Mouse (Mus musculus): ENCODE measurements around the gene Mob1a.
"Not testable (repeated sequence)": the region's sequence is repeated elsewhere in the genome, so short reads cannot be mapped to it uniquely, and the experiment has no call there.

Gene Mob1a

GRCm38 (mm10) chr6:83342957-83343356 is 17.1 kb downstream of the Mob1a start:
- no peak for DNase-seq (ENCODE audit: low read depth, low spot score)

DNA sequence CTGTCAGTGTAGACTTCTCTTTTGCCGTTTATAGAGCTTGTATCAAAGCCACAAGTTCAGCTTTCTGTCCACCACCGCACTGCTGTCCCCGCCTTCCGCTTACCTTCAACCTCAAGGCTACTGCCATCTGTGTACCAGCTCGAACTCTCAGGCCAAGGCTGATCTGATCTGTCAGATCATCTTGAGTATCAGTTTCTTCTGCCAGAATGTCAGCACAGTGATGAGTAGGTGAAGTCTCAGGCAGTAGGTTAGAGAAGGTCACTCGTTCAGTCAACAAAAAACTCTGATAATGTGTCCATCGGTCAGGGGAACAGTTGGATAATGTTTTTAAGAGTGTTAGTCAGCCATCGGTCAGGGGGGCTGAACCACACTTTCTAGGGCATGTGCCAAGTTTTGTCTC is 19.5 kb downstream of the Mob1a start:
- not testable (repeated sequence) for DNase-seq (ENCODE audit: low read depth, low spot score)

- no peak for DNase-seq (ENCODE audit: low read depth, low spot score)
These were observed 22.1 kb downstream of the Mob1a start for GRCm38 (mm10) chr6:83347916-83348315.

GRCm38 (mm10) chr6:83348873-83349272 is 23.1 kb downstream of the Mob1a start, which contains the start of gene Bola3:
Gene Bola3, plus strand, starts transcription at chr6:83349147.
- no peak for DNase-seq (ENCODE audit: low read depth, low spot score)

DNA sequence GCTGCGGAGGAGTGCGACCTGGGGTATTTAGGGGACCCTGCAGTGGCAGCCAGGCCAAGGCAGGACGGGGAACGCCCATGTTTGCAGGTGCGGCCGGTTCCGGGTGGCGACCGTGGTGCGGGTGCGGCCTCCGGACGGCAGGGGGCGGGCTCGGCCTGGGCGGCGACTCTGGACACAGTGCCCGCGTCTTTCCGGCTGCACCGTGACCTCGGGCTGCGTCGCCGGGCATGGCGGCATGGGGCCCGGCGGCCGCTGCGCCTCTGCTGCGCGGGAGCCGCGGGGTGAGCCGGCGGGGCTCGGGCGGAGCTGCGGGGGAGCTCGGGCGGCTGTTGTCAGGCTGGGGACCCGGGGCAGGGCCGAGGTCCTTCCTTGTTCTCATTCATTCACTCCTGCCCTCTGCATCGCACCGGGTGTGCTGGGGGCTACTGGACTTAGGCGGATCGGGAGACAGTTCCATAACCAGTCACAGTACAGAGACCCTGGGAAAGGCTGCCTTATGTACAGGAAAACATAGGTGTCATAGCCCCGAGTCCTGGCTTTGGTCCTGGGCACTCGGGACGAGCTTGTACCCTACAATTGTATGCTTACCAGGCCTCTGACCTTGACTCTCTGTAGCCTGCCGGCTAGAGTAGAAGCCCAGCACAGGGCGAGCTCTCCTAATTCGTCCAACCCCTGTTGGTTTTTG is 23.6 kb downstream of the Mob1a start:
- DNase-seq (ENCODE audit: low read depth, low spot score), result peak; percentile 52

DNA sequence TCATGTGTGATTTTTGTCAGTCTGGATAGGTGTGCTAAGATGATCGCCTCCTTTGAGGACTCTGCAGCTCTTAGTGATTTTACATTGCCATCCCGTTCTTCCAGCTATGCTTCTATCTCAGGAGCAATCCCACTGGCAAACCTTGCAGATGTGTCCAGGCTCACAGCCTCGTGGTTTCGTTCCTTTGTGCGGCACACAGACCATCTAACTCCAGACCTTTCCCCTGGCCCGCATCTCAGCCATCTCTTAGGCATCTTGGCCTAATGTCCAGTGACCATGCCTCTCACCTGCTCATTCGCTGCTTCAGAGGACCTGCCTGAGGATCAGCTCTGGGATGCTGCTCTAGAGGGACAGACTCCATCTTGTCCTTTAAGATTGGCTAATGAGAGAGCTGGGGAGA is 24.4 kb downstream of the Mob1a start:
- no peak for DNase-seq (ENCODE audit: low read depth, low spot score)

DNA sequence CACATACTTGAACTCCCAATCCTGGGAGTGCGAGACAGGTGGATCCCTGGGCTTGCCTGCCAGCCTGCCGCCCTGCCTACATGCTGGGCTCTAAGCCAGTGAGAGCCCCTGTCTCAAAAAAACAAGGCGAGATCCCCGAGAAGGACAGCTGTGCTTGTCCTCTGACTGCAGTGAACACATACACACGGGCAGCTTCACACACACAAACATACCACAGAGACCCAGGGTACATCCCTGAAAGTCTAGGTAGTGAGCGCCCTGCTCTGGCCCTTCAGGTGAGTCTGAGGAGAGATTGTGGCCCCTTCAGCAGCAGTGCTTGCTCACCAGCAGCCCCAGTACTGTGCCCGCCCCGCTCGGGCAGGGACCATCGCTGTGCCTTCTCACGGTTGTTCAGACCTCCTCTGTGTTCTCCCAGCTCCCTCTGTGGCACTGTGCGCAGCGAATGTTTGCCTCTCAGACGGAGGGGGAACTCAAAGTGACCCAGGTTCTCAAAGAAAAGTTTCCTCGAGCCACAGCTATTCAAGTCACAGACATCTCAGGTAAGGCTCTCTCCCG is 25.1 kb downstream of the Mob1a start:
- DNase-seq (ENCODE audit: low read depth, low spot score), result no peak

GRCm38 (mm10) chr6:83351490-83352160 is 25.8 kb downstream of the Mob1a start:
- DNase-seq (ENCODE audit: low read depth, low spot score), result no peak

- no peak for DNase-seq (ENCODE audit: low read depth, low spot score)
These were observed 27.0 kb downstream of the Mob1a start for GRCm38 (mm10) chr6:83352666-83353410.

- no peak for DNase-seq (ENCODE audit: low read depth, low spot score)
These were observed 29.3 kb downstream of the Mob1a start for GRCm38 (mm10) chr6:83354856-83355781.

- peak; percentile 38 for DNase-seq (ENCODE audit: low read depth, low spot score)
These were observed 30.8 kb downstream of the Mob1a start for GRCm38 (mm10) chr6:83356569-83357138.

- DNase-seq (ENCODE audit: low read depth, low spot score), result no peak
These were observed 31.6 kb downstream of the Mob1a start for GRCm38 (mm10) chr6:83357436-83357835.

- no peak for DNase-seq (ENCODE audit: low read depth, low spot score)
These were observed 35.9 kb downstream of the Mob1a start for GRCm38 (mm10) chr6:83361523-83362248.

- no peak for DNase-seq (ENCODE audit: low read depth, low spot score)
These were observed 37.3 kb downstream of the Mob1a start for GRCm38 (mm10) chr6:83363075-83363474.

GRCm38 (mm10) chr6:83370316-83370965 is 44.6 kb downstream of the Mob1a start:
- no peak for DNase-seq (ENCODE audit: low read depth, low spot score)

GRCm38 (mm10) chr6:83371350-83371749 is 45.5 kb downstream of the Mob1a start:
- no peak for DNase-seq (ENCODE audit: low read depth, low spot score)

DNA sequence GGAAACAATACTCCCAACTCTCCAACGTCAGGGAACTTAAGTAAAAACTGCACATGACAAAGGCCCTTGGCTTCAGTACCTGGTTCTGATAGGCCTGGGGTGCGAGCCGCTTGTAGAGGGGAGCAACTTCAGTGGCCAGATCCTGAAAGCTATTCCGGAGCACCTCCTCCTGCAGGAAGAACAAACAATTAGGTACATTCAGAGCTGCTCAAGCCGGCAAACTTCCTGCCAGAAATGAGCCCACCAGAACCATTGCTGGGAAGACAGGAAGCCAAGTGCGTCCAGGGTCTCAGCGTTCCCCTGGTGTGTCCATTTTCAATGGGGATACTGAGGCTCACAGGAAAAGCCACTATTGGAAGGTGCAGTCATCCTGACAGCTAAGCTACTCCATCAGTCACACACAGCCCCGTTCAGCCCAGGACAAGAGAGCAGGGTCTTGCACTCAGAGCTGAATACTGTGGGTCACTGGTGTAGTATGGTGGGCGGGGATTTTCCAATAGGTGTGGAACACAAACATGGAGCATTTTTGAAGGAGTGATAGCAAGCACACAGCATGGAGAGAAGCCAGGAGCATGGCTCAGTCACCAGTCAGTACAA is 48.0 kb downstream of the Mob1a start:
- DNase-seq (ENCODE audit: low read depth, low spot score), result no peak

DNA sequence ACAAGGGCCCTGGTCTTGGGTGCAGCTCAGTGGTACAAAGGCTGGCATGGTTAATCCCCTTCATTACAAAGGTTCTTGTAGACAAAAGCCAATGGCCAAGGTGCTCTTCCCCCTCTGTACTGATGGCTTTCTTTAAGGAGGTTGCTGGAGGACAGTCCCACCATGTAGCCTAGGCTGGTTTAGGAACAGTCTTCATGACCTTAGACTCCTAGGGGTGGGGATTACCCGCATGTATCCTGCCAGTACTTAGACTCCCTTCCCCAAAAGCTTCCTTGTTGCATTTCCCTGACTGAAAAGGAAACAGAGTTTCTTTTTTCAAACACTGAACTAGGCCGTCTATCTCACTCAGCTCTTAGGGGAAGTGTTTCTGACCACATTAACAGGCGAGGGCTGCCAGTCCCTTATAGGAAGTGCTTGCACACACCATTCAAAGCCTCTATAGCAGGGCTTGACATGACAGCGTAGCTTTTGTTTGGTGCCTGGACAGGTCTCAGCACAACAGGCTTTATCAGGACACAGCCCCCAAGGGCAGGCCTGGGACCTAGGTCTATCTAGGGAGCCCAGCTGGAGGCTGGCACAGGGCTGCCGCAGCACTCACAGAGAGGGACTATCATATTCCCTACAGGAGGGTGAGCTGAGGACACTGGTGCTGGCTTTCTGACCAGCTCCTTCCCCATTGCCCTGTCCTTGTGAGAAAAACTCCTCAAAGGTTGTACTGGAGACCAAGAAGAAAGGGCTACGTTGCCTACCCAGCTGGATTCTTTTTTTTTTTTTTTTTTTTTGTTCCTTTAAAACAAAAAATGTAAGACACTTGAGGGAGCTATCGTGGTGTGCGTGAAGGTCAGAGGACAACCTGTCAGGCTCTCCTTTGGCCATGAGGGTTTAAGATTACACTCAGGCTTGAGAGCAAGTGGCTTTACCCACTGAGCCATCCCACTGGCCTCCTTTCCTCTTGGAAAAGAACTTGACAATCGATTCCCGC is 56.0 kb downstream of the Mob1a start:
- DNase-seq (ENCODE audit: low read depth, low spot score), result no peak
